Mouse (Mus musculus): ENCODE results near the gene Dab1. TPM values are rescaled to one million over a fixed set of nuclear protein-coding genes. Genes with fewer than 3 reads are reported as not detected.

Dab1 gene
- polyA plus RNA-seq, 1 experiment from 2014 or later, result 9.8 TPM

DNA sequence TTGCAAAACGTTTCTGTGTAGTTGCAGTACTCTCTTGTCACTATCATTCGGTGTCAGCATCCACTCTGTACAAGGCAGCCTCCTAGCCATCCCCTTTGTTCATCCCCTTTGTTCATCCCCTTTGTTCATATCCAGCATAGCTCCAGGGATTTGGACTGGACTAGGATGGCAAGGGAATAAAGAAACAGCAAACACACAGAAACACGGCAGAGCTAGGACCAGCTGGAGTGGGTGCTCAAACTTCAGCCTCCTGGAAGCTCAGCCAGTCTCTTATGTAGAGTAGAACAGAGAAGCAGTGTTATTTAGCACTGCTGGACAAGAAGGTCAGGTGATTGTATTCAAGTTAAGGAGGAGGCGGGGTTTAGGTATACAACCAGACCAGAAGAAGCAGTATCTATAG is 853.8 kb downstream of the Dab1 start:
- no peak overlapping the region for H3K27ac ChIP-seq
- H3K4me3 ChIP-seq, result no peak overlapping the region
- peaks cover 6% of the 10 kb centered on the region; the same call in 1 of the 2 replicates for H3K4me1 ChIP-seq
- no peaks in the 10 kb centered on the region for H3K27me3 ChIP-seq (ENCODE audit: low read depth, poor library complexity, severe bottlenecking)
- WGBS, result 87% methylated on average over 4 of the region's 4 CpGs
- no peaks in the 10 kb centered on the region for H3K9me3 ChIP-seq (replicated peaks)
- no peaks in the 10 kb centered on the region for H3K36me3 ChIP-seq
- DNase-seq (ENCODE audit: low spot score), result no peak

DNA sequence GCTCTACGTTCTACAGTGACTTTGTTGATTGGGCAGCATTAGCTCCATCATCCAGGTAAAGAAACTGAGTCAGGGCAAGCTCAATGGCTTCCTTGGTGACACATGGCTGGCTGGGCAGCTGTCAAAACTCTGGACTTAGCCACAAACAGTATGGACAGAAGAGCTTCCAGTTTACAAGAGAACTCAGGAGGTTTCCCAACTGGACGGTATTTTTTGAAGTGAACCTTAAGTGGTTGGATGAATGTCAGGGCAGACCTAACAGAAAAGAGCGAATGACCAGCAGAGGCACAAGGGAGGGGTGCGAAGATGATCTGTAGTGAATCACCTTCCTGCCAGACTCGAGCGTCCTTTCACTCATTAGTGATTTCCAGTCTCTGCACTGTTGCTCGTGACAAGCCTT is 857.7 kb downstream of the Dab1 start:
- Histone ChIP-seq H3K9me3 (replicated peaks) (no peaks in the 10 kb centered on the region), H3K36me3 (no peaks in the 10 kb centered on the region), H3K4me3 (no peak overlapping the region), H3K27me3 (ENCODE audit: low read depth, poor library complexity, severe bottlenecking) (no peaks in the 10 kb centered on the region), H3K4me1 (0 out of 2 replicates have a peak, but pooled peaks cover 3% of the 10 kb centered on the region), H3K27ac (no peak overlapping the region)
- 89% methylated on average over 7 of the region's 7 CpGs for WGBS
- DNase-seq (ENCODE audit: low spot score), result no peak

DNA sequence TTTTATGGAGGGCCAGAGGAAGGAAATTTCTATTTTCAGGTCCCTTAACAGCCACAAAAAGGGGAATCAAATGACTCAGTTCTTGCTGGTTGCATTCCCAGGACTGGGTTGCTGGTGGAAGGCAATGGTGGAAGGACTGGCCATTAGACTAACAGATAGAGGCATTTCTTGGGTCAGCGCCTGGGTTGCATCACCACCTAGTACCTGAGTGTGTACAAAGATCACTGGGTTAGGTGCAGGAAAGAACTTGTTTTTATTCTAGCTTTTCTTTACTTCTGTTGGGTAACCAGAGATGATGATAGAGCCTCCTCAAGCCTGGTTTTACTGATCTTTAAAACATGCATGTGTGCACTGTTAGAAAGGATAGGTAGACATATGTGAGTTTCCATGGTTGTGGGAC is 864.8 kb downstream of the Dab1 start:
- WGBS, result 97% methylated on average over 1 of the region's 1 CpGs
- Histone ChIP-seq H3K27me3 (ENCODE audit: low read depth, poor library complexity, severe bottlenecking) (no peaks in the 10 kb centered on the region), H3K36me3 (no peaks in the 10 kb centered on the region), H3K4me3 (no peak overlapping the region), H3K9me3 (replicated peaks) (no peaks in the 10 kb centered on the region), H3K27ac (no peak overlapping the region), H3K4me1 (no peaks in the 10 kb centered on the region)
- DNase-seq (ENCODE audit: low spot score), result no peak

DNA sequence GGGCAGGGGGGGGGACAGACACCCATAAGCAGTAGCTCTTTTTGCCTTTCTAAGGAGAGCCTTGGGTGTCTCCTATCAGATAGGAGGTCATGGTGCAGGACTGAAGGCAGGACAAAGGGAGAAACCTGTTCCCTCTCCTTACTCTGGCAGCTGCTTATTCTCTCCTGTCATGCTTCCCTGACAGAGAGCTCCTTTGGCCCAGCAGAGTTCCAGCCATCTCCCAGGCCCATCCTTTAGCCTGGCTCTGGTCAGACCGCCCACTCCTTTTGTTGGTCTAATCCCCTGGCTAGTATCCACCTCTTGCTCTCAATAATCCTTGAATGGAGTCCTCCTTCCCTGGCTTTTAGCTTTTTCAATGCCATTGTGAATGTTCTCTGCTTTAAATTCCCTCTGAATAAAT is 878.1 kb downstream of the Dab1 start:
- 0 out of 2 replicates have a peak, but pooled peaks cover 3% of the 10 kb centered on the region for H3K4me1 ChIP-seq

DNA sequence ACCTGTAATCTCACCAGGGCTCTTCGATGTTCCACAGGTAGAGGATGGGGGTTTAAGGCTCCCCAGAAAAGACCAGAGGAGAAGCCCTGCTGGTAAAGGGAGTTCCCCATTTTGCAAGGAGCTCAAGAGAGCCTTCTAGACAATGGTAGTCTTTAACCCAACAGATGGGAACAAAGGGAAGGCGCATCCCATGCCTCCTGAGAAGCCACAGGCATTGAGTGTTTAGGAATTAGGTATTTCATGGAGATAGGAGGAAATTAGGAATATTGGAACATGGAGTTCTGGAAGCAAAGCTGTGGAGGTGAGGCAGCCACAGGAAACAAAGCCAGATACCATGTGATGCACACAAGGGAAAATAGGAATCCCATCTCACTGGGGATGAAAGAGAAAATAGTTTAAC is 881.0 kb downstream of the Dab1 start:
- 92% methylated on average over 2 of the region's 2 CpGs for WGBS
- H3K27ac ChIP-seq, result no peak overlapping the region
- no peak overlapping the region for H3K4me3 ChIP-seq
- H3K4me1 ChIP-seq, result 0 out of 2 replicates have a peak, but pooled peaks cover 3% of the 10 kb centered on the region
- no peaks in the 10 kb centered on the region for H3K9me3 ChIP-seq (replicated peaks)
- H3K36me3 ChIP-seq, result no peaks in the 10 kb centered on the region
- H3K27me3 ChIP-seq (ENCODE audit: low read depth, poor library complexity, severe bottlenecking), result no peaks in the 10 kb centered on the region
- no peak for DNase-seq (ENCODE audit: low spot score)

More for the DNA sequence above, 878.1 kb downstream of the Dab1 start:
- no peak for DNase-seq (ENCODE audit: low spot score)
- Histone ChIP-seq H3K4me3 (no peak overlapping the region), H3K9me3 (replicated peaks) (no peaks in the 10 kb centered on the region), H3K27ac (no peak overlapping the region), H3K27me3 (ENCODE audit: low read depth, poor library complexity, severe bottlenecking) (no peaks in the 10 kb centered on the region), H3K36me3 (no peaks in the 10 kb centered on the region)
- 79% methylated on average over 1 of the region's 1 CpGs for WGBS

DNA sequence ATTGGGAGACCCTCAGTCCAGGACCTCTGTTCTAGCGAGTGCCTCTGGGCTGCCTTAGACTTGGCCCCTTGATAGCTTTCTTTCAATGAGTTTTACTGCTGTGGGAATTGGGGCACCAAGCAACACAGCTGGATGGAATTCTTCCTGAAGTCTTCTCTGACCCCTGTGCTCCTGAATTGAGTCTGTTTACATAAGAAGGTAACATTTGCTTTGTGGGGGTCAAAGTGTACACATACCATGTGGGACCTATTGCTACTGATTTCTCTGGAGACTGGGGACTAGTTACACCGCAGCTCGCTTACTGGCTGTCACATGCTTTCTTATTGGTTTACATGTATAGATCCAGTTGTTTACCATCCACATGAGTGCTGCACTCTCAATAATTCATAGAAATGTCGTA is 881.5 kb downstream of the Dab1 start:
- Histone ChIP-seq H3K9me3 (replicated peaks) (no peaks in the 10 kb centered on the region), H3K4me1 (0 out of 2 replicates have a peak, but pooled peaks cover 3% of the 10 kb centered on the region), H3K27me3 (ENCODE audit: low read depth, poor library complexity, severe bottlenecking) (no peaks in the 10 kb centered on the region), H3K36me3 (no peaks in the 10 kb centered on the region), H3K4me3 (no peak overlapping the region), H3K27ac (no peak overlapping the region)
- WGBS, result 58% methylated on average over 4 of the region's 4 CpGs
- DNase-seq (ENCODE audit: low spot score), result no peak

DNA sequence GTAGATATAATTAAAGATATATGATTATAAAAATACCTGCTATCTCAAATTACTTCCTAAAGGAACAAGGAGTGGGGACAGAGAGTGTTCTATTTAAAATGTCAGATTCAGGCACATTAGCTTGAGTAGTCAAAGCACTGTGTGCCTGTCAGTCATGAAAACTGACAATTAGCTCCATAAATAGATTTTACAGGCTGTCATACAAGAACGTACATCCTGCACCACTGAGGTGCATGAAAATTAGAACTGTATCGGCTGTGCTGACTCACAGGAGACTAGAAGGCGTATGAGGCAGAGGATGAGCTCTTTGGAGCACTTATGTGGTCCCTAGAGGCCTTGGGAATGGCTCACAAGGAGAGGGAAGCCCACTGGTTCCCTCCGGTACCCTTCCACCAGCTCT is 882.1 kb downstream of the Dab1 start:
- H3K9me3 ChIP-seq (replicated peaks), result no peaks in the 10 kb centered on the region
- no peaks in the 10 kb centered on the region for H3K36me3 ChIP-seq
- no peak overlapping the region for H3K4me3 ChIP-seq
- DNase-seq (ENCODE audit: low spot score), result no peak
- H3K27me3 ChIP-seq (ENCODE audit: low read depth, poor library complexity, severe bottlenecking), result no peaks in the 10 kb centered on the region
- 81% methylated on average over 4 of the region's 4 CpGs for WGBS
- H3K27ac ChIP-seq, result no peak overlapping the region
- H3K4me1 ChIP-seq, result 0 out of 2 replicates have a peak, but pooled peaks cover 3% of the 10 kb centered on the region

DNA sequence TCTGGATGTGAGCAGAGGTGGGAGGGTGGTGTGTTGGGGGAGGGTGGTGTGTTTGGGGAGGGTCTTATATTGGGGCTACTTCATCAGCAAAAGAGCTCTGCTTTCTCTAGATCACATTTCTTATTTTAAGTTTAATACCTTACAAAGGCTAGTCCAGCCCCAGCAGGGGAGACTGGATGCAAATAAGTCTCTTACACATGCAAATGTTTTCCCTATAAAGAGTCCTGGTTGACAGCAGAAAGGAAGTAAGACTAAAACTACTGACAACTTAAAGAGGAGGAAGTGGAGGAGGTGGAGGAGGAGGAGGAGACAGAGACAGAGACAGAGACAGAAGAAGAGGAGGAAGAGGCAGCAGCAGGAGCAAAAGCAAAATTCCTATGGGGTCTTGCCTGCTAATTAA is 885.8 kb downstream of the Dab1 start:
- no peak for DNase-seq (ENCODE audit: low spot score)
- H3K27me3 ChIP-seq (ENCODE audit: low read depth, poor library complexity, severe bottlenecking), result no peaks in the 10 kb centered on the region

DNA sequence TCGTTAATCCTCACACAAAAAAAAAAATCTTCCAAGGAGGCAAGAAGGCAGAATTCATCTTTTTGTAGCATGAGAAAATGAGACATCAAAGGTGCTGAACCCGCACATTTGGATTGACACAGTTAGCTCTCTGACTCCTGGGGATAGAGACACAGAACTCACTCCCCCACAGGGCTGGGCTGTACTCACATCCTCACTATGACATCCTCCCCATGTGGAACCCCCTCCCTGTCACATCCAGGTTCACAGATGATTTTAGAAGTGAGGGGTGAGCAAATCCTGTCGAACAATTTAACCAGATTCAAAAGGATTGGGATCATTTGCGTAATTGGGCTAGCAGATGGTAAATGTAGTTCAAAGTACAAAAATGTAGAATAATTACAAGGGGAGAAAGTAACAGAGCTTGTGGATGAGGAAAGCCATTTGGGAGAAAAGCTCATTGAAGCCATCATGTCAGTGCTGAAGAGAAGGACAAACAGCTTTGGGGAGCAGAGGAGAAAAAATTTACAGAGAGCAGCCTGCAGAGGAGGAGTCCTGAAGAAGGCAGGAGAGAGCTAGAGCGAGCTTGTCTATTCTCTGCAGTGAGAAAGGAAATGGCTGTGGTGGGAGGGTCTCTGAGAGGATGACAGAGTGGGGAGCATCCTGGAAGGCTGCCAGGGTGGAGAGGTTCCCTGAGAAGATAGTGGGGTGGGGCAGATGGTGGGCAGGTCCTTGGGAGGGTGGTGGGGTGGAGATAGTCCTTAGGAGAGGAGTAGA is 890.2 kb downstream of the Dab1 start:
- Histone ChIP-seq H3K9me3 (replicated peaks) (no peaks in the 10 kb centered on the region), H3K4me3 (no peak overlapping the region), H3K27ac (no peak overlapping the region), H3K36me3 (no peaks in the 10 kb centered on the region), H3K4me1 (peaks cover 2% of the 10 kb centered on the region; the same call in 1 of the 2 replicates), H3K27me3 (ENCODE audit: low read depth, poor library complexity, severe bottlenecking) (no peaks in the 10 kb centered on the region)
- 72% methylated on average over 5 of the region's 5 CpGs for WGBS
- no peak for DNase-seq (ENCODE audit: low spot score)

More for the DNA sequence above, 885.8 kb downstream of the Dab1 start:
- Histone ChIP-seq H3K4me3 (no peak overlapping the region), H3K27ac (no peak overlapping the region), H3K36me3 (no peaks in the 10 kb centered on the region), H3K4me1 (0 out of 2 replicates have a peak, but pooled peaks cover 3% of the 10 kb centered on the region), H3K9me3 (replicated peaks) (no peaks in the 10 kb centered on the region)

DNA sequence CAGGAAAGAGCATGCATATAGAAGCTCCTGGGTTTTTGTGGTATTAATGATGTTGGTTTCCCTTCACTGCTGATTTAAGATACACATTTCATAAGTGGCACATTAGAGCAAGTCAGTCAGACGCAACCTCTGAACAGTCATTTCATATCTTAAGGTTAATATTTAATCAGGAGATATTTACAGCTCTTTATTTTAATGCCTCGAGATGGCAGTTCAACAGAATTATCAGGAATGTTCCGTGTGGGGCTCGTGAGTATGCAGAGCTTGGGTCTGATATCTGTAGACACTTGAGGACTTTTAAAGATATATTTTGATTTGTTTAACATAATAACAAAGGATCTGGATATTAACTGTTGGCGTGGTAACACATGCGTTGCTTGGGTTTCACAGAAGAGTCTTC is 892.7 kb downstream of the Dab1 start:
- H3K4me1 ChIP-seq, result peaks cover 5% of the 10 kb centered on the region; the same call in 1 of the 2 replicates
- H3K27me3 ChIP-seq (ENCODE audit: low read depth, poor library complexity, severe bottlenecking), result no peaks in the 10 kb centered on the region
- no peaks in the 10 kb centered on the region for H3K9me3 ChIP-seq (replicated peaks)
- no peak overlapping the region for H3K4me3 ChIP-seq
- no peak for DNase-seq (ENCODE audit: low spot score)
- WGBS, result 93% methylated on average over 6 of the region's 6 CpGs
- H3K27ac ChIP-seq, result no peak overlapping the region
- no peaks in the 10 kb centered on the region for H3K36me3 ChIP-seq

DNA sequence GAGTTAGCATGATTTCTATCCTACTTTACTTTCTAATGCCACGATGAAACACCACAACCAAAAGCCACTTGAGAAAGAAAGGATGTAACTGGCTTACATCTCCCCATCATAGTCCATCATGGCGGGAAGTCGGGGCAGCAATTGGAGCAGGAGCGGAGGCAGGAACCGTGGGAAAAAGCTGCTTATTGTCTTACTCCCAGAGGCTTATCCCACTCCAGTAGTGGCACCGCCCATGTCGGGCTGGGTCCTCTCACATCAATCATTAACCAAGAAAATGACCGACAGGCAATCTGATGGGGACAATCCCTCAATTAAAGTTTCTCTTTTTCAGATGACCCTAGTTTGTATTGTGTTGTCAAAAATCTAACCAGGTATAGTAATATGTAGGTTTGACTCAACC is 893.4 kb downstream of the Dab1 start:
- H3K9me3 ChIP-seq (replicated peaks), result no peaks in the 10 kb centered on the region
- no peak overlapping the region for H3K4me3 ChIP-seq
- H3K27ac ChIP-seq, result no peak overlapping the region
- no peak for DNase-seq (ENCODE audit: low spot score)
- peaks cover 5% of the 10 kb centered on the region; the same call in 1 of the 2 replicates for H3K4me1 ChIP-seq
- WGBS, result 87% methylated on average over 8 of the region's 8 CpGs
- no peaks in the 10 kb centered on the region for H3K27me3 ChIP-seq (ENCODE audit: low read depth, poor library complexity, severe bottlenecking)
- H3K36me3 ChIP-seq, result no peaks in the 10 kb centered on the region

DNA sequence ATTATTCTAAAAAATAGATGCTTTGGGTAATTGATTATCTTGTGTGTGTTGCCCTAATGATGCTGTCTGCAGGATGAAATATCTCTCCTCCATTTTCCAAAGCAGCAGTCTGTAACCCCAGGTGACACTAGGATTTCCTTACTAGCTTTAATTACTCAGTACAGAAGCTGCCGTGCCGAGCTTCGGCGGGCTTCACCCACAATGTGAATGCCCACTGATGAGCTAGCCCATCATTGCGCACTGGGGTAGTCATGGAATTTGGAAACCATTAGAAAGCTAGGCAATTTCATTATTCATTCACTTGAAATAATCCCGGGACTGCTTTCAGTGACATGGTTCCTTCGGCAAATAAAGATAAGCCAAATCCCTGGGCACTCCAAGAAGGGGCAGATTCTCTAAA is 894.5 kb downstream of the Dab1 start:
- Histone ChIP-seq H3K4me3 (no peak overlapping the region), H3K27ac (no peak overlapping the region), H3K4me1 (peaks cover 5% of the 10 kb centered on the region; the same call in 1 of the 2 replicates), H3K9me3 (replicated peaks) (no peaks in the 10 kb centered on the region), H3K27me3 (ENCODE audit: low read depth, poor library complexity, severe bottlenecking) (no peaks in the 10 kb centered on the region), H3K36me3 (no peaks in the 10 kb centered on the region)
- WGBS, result 79% methylated on average over 7 of the region's 7 CpGs
- no peak for DNase-seq (ENCODE audit: low spot score)

DNA sequence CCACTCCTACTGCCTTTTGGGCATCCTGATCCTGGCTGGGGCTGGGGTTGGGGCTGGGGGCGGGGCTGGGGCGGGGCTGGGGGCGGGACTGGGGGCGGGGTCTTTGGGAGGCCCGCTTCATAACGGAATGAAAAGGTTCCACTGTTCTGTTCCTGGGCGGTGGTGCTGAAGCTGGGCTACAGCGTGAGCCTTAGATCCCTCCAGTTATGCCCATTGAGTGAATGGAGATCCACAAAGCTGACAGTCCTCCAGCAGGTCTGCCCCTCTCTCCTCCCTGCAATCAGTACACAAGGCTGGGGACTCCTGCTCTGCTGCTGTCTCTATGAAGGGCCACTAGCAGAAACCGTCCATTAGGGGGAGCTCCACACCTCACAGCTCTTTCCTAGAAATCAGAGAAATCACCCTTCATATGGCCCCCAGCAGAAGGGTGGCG is 895.4 kb downstream of the Dab1 start:
- 4% methylated on average over 10 of the region's 10 CpGs for WGBS
- Histone ChIP-seq H3K36me3 (no peaks in the 10 kb centered on the region), H3K4me1 (peaks cover 5% of the 10 kb centered on the region; the same call in 1 of the 2 replicates), H3K9me3 (replicated peaks) (no peaks in the 10 kb centered on the region), H3K27ac (no peak overlapping the region), H3K27me3 (ENCODE audit: low read depth, poor library complexity, severe bottlenecking) (no peaks in the 10 kb centered on the region), H3K4me3 (peak overlapping the region; percentile 48)
- peak; percentile 61 for DNase-seq (ENCODE audit: low spot score)

Measured in limb, embryonic 10.5 days (tissue).